Mouse (Mus musculus) retina, postnatal 1 day (tissue): ENCODE results near the gene Gm13941.

Experiments used
- DNase-seq: peaks from one replicate; pipeline ENCODE4 v3.0.0-alpha.2; 2012

Gm13941 gene

DNA sequence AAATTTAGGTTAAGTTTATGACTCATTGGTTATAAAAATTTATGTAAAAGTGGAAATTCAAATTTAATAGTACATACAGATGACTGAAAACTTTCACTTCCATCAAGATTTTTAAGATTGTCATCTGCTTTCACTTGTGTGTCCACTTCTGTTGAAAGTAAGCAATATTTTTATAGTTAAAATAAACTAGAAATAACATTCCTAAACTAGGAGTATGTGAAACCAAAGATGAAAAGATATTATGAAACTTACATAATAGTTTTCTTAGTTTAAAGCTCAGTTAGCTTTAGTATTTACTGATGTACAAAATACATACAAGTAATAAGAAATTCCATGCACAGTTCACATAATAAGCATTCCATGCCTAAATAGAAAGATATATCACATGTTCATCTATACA lies at the start of gene Gm13941:
Gm13941 (minus strand) TSS at position 101 of the 400 bp plus-strand sequence.
- no peak for DNase-seq

DNA sequence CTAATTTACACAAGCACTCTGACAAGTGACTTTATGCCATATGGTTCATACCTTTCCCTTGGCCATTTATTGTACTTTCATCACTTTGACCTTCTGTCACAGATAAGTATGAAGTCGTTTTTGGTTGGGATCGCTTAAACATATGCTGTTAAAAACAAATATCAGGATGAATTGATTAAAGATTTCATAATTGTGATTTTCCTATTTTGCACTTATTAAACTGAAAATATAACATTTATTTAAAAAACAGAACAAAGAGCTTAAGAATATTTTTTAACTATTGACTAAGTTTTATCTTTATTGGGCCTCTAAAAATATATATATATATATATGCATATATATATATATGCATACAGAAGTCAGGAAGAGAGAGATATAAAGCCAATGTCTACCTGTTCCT lies 47.1 kb upstream of the Gm13941 start, which contains the start of gene Gm15130:
Gm15130 (minus strand) TSS at position 101 of the 400 bp plus-strand sequence.
- no peak for DNase-seq

DNA sequence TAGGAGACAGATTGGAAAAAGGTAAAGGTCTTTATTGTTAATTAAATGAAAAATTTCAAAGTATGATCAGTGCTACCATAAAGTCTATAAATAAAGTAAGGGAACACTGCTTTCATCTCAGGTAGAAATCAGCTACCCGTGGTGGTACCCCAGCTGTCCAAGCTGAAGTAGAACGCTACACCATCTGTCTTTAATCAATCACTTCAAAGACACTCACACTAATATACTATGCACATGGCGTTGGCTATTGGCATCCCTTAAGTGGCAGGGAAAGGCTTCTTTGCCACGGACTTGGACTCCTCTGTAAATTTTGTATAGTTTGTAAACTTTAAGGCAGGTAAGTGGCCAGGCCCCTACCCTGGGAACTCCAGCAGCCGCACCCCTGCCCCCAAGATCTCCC lies 30.0 kb upstream of the Gm13941 start:
- DNase-seq, result no peak

GRCm38 (mm10) chr2:111058586-111059261 lies 47.1 kb downstream of the Gm13941 start:
- DNase-seq, result peak; percentile 66
